Mouse (Mus musculus) c-Kit-positive CD71-positive TER-119-negative erythroid progenitor cells, embryonic 14.5 days (primary cell): Measurements from ENCODE around the gene Gps2.

ENCODE experiments used
- DNase-seq: peaks from one replicate; pipeline ENCODE4 v3.0.0-alpha.2; 2013; ENCODE audit warnings: low read depth

Gene Gps2

GRCm38 (mm10) chr11:69886907-69887635 is 26.6 kb upstream of the Gps2 start:
- DNase-seq, result peak; percentile 55

DNA sequence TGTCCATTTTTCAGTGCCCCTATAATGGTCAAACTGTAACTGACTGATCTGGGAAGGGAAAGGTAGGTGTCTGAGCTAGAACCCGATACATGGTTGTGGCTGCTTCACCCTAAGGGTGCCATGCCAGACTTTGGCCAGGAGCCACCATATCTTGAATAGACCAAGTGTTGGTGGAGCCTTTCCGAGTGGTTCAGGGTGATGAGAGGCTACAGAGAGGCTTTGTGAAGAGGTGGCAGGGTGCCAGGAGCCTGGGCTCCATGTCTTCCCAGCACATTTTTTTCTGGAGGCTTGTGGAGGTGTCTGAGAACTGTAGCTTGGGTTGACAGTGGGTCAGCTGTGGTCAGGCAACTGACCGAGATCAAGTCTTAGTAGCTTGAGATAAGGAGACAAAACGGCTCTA is 22.2 kb upstream of the Gps2 start:
- DNase-seq, result no peak

GRCm38 (mm10) chr11:69894671-69895070 is 19.0 kb upstream of the Gps2 start:
- no peak for DNase-seq

DNA sequence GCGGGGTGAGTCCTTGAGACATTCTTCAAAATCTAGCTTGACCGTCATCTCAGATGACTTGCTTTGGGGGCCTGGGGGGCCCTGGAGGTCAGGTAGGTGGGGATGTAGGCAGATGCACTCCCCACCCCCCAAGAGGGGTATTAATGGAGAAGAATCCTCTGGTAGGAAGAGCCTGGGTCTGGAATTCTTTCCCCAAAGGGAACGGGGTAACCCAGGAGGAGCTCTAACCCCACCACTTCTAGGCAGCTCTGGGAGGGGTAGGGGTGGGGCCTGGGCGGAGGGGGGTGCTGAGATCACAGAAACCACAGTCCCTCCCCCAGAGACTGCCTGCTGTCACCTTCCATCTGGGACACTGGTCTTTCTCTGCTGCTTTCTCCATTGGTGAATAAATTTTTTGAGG is 18.4 kb upstream of the Gps2 start, which contains the start of gene Acap1:
Gene Acap1 (minus strand): TSS at position 249 of the 400 bp plus-strand sequence.
- no peak for DNase-seq

- no peak for DNase-seq
Observed at GRCm38 (mm10) chr11:69899870-69900269, 13.8 kb upstream of the Gps2 start.

GRCm38 (mm10) chr11:69900471-69901405 is 12.9 kb upstream of the Gps2 start, which contains the start of the genes 2810408A11Rik and Neurl4:
Gene 2810408A11Rik, minus strand, starts transcription at chr11:69900987.
Gene Neurl4, plus strand, starts transcription at chr11:69901072.
- peak; percentile 96 for DNase-seq

GRCm38 (mm10) chr11:69901406-69901846 is 12.3 kb upstream of the Gps2 start:
- DNase-seq, result peak; percentile 95

GRCm38 (mm10) chr11:69901993-69902392 is 11.7 kb upstream of the Gps2 start:
- DNase-seq, result no peak

GRCm38 (mm10) chr11:69902972-69903371 is 10.7 kb upstream of the Gps2 start:
- DNase-seq, result no peak

GRCm38 (mm10) chr11:69904311-69904710 is 9.4 kb upstream of the Gps2 start:
- no peak for DNase-seq

DNA sequence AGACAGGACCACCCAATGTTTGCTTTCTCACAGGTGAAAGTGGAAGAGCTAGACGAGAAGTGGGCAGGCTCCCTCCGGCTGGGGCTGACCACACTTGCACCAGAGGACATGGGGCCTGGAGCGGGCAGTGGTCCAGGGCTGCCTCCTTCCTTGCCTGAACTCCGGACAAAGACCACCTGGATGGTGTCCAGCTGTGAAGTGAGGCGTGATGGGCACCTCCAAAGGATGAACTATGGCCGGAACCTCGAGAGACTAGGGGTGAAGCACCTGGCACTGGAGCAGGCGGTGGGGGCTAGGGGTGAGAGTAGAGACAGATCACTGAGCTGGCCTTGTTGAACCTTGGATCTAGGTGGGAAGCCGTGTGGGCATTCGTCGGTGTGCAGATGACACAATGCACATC is 5.0 kb upstream of the Gps2 start:
- DNase-seq, result no peak

DNA sequence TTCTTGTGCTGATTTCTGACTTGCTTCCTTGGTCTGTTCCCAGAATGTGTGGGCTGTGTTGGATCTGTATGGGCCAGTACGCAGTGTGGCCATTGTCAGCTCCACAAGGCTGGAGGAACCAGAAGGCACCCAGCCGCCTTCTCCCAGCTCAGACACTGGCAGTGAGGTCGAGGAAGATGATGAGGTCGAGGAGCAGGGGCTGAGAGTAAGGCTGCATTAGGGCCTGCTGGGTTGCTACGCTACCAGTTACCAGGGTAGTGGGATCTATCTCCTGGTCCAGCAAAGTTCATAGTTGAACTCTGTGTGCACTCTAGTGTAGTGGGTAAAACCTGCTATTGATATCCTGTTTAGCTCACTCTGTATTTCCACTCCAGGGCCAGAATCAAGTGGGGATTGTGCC is 4.5 kb upstream of the Gps2 start:
- DNase-seq, result no peak

GRCm38 (mm10) chr11:69910177-69910576 is 3.5 kb upstream of the Gps2 start:
- no peak for DNase-seq

GRCm38 (mm10) chr11:69910781-69911560 is 2.7 kb upstream of the Gps2 start:
- no peak for DNase-seq

DNA sequence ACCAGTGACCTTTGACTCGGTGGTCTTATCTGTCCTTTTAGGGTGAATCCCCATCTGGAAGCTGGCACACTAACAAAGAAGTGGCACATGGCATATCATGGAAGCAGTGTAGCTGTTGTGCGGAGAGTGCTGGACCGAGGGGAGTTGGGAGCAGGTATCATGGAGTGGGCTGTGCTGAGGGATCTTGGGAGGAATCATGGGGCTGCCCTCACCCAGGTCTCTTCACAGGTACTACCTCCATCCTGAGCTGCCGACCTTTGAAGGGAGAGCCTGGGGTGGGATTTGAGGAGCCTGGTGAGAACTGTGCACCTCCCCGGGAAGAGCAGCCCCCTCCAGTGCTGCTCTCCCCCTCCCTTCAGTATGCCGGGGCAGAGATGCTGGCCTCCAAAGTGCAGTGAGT is 2.0 kb upstream of the Gps2 start:
- DNase-seq, result no peak

- no peak for DNase-seq
Observed at GRCm38 (mm10) chr11:69912716-69913530, 765 bp upstream of the Gps2 start.

DNA sequence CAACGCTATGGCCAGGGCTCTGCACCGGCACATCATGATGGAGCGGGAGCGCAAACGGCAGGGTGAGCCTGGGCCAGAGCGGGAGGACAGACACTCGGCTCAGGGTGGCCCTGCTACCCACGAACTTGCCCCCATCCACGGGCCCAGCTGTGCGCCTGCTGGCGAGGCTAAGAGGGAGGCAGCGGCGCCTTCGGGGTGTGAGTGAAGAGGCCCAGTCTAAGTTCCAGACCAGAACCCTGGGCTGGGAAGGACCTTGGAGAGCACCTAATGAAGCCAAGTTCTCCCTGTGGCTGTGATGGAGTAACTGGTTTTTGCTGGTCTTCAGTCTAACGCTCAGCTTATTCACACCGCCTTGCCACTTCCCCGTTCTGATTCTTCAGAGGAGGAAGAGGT is 680 bp downstream of the Gps2 start:
- peak; percentile 70 for DNase-seq

- no peak for DNase-seq
Observed at GRCm38 (mm10) chr11:69914917-69915430, 1.3 kb downstream of the Gps2 start.

GRCm38 (mm10) chr11:69915667-69916627 is 2.3 kb downstream of the Gps2 start:
- DNase-seq, result peak; percentile 80
